Mouse (Mus musculus): Measurements from ENCODE around the gene Cops3.
A peak's percentile ranks its signal among the peaks of the same experiment; 100 is the strongest.
"Not testable (repeated sequence)": the region's sequence is repeated elsewhere in the genome, so short reads cannot be mapped to it uniquely, and the experiment has no call there.

Cops3 gene

DNA sequence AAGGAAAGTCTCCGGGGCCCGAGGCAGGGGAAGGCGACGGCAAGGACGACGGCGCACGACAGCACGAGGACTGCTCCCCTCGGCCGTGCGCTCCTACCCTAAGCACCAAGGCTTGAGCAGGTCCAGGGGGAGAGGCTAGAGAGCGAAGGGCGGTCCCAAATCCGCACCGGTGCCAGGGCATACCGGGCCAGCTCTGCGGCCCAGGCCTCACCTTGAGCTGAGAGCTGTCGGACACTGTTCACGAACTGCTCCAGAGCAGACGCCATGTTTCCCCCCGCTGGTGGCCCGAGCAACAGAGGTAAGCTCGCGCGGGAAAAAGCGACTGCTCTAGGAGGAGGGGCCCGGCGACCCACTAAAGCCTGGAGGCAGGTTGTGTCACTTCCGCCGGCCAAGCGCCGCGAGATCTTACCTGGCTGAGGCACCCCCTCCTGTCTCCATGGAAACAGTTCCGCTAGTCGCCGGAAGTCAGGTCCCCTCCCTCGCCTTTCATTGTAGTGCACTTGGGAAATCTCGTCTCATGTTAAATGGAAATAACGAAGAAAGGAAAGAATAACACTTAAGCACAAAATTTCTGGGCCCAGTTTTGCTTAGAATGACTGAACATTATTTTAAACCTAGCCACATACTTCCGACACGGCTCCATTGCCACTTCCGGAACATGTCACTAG lies at the start of gene Cops3:
Gene Cops3 (minus strand): TSS at position 380 of the 668 bp plus-strand sequence.
- DNase-seq, result peak; percentile 96

DNA sequence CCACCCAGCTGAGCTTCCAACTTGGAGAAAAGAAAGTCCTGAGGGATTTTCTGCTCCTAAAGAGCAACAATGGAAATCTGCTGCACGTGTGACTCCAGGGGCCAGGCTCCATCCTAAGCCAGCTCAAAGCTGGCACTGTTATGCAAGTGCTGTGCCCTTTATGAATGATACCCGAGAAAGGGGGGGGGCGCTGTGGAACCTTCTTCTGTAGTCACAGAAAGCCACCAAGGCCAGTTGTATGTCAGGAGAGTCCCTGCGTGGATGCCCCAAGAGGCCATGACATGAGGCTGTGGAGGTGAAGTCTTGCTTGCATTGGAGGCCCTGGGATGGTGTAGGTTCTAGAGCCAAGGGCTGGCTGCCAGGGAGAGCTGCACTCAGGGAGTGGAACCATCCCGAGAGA lies 48.5 kb upstream of the Cops3 start:
- DNase-seq, result no peak

DNA sequence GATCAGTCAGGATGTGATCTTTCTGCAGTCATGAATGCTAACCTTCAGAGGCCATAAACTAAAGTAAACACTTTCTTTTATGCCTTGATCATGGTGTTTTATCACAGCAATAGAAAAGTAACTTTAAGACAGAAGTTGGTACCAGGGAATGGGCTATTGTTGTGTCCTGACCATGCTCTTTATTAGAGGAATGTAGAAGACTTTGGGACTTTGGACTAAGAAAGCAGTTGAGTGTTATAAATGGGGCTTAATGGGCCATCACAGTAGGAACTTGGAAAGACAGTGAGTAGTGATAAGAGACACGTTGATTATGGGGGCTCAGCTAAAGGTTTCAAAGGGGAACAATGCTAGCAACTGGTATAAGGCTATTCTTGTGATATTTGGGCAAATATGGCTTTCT lies 47.3 kb upstream of the Cops3 start:
- DNase-seq, result no peak

DNA sequence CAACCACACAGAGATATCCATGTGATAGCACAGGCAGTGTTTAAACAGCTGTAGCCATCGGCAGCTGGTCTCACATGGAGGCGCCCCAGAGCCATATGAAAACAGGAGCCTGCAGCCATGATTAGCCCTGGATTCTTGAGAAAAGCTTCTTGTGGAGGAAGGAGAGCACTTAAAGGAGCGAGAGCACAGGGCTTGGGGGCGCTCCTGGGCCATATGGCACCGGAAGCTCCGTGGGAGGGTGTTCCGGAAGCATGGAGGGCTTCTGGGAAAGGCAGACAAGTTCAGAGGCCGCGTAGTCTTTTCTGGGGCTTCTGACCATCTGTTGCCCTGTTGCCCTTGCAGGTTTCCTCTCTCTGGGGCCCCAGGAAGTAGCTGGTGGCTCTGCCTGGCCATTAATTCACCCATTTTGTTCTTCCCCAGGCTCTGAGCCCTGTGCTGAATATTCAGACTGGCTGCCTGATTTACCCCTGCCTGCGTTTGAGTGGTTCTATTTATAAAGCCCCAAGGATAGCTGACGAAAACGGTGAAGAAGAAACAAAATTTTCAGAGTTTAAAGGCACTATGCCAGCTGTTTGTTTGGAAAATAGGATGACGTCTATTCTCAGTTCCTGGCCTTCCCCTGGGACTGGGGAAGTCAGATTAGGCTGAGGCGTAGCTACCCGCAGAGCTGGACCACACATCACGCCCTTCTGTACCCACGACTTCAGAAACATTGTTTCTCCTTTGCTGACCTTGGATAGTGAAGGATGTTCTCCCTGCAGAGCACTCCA lies 45.8 kb upstream of the Cops3 start:
- no peak for DNase-seq

DNA sequence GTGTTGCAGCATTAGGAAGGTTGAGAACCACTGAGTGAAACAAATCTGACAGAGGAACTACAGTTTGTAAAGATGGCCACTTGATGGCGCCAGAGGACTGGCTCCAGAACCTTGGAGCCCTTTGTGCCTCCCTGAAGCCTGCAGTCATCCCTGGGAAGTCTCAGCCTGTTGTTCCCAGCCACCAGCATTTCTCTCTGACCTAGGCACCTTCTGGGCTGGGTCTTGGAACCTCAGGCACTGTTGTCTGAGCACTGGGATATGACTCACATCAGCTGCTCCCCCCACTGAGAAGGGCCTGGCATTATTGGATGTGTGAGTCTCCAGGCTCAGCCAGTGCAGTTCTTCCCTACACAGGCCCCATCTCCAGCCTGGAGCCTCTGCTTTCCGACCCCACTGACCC lies 40.4 kb upstream of the Cops3 start:
- DNase-seq, result peak; percentile 80

DNA sequence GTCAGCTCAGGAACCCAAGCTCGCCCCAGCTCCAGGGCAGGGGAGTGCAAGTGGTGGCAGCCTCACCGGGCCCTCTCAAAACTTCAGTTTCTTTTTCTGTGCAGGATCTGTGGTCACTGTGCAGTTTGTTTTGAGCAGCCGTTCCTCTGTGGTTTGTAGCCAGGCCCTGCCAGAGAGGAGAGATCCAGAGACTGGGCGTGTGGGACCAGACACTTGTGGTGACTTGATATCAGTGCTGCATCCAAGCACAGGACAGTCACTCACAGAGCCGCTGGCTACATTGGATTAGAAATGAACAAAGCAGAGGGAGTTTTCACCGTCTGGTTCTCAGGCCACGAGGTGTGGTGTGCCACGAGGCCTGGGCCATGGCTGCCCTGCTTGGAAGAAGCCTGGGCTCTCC lies 32.5 kb upstream of the Cops3 start:
- DNase-seq, result no peak

DNA sequence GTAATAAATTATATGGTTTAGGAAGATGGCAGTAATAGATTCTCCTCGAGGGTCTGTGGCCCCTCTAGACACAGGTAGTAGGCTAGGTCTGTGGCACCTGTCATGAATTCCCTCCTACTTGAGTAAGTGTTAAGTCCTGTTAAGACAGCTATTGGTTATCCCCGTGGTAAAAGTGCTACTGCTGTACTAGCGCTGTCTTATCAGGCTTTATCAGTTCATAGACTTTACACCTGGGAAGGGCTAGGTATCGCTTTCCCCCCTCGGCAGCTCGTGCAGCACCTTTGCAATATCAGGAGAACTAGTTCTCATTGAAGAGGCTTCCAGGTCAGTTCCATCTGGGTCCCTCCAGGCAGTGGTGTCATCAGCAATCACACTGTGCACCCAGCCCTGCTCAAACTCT lies 24.7 kb upstream of the Cops3 start:
- no peak for DNase-seq

DNA sequence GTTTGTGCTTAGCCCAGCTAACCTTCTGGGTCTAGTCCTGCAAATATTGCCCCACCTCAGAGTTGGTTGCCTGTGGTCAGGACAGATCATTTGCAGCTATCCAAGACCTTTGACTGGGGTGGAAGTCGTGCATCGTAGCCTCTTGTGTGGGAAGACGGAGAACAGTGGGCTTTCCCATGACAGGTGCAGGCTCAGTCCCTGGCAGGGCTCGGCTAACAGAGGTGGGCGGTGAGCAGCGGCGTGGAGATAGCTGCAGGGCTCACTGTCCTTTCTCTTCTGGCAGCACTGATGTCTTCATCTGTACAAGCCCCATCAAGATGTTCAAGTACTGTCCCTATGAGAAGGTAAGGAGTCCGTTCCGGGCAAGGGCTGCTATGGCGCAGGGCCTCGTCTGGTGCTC lies 20.8 kb upstream of the Cops3 start:
- DNase-seq, result no peak

DNA sequence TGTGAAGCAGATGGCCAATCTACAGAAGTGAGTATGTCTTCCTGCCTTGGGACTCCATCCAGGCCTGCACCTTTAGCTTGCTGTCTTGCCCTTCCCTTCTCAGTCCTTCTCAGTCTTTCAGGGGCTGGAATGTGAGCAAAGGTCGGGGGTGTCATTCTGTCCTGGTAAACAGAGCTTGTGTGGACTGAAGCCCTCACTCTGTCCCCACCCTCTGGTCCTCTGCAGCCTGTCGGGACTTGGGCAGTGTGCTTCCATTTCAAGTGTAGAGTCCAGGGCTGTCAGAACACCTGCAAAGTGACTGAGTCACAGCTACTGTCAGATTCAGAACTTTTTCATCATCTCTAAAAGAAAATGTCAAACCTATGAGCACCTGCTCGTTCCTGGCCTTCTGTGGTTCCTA lies 13.2 kb upstream of the Cops3 start:
- no peak for DNase-seq

DNA sequence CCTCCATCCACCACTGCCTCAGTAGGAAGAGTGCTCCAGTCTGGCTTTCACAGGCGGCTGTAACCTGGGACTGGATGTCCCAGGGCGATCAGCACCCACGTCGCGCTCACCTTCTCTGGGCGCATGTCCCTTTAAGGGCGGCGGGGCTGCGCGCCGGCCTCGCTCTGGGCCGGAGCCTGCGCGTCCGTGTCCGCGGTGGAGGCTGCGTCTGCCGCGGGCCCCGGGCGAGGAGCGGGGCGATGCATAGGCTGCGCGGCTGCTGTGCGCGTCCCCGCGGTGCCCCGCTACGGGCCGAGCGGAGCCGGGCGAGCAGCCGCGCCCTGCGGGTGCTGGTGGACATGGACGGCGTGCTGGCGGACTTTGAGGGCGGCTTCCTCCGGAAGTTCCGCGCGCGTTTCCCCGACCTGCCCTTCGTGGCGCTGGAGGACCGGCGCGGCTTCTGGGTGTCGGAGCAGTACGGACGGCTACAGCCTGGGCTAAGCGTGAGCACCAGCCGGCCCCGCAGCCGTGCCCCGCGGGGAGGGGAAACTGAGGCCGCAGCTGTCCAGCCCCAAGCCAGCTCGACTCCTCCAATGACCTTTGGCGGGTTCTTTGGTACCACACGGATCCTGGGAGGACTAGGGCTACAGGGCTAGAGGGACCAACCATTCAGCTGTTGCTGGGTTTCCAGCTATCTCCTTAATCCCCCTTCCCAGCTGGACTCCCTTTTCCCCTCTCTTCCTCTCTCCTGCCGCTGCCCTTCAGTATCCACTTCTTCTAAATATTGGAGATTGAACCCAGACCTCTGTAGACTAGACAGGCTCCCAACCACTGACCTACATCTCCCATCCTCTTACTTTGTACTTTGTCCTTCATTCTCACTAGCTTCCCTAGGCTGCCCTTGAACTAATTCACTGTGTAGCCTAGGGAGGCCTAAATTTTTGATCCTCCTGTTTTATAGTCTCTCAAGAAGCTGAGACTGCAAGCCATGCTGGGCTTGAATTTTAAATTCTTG lies 8.6 kb upstream of the Cops3 start:
- peak; percentile 75 for DNase-seq

DNA sequence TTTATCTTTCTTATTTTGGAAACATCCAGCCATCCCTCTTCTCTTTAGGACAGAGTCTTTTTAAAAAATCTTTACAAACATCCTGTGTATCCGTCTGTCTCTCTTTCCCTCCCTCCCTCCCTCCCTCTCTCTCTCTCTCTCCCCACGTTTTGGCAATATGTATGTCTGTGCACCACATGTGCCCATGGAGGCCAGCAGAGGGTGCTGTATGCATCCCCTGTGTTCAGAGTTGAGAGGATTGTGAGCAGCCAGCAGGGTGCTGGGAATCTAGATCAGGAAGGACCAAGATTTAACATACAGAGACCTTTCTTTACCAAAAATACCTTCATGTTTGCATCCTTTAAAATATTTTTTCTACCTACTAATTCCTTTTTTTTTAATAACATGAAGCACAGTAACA lies 7.5 kb upstream of the Cops3 start:
- peak; percentile 72 for DNase-seq

DNA sequence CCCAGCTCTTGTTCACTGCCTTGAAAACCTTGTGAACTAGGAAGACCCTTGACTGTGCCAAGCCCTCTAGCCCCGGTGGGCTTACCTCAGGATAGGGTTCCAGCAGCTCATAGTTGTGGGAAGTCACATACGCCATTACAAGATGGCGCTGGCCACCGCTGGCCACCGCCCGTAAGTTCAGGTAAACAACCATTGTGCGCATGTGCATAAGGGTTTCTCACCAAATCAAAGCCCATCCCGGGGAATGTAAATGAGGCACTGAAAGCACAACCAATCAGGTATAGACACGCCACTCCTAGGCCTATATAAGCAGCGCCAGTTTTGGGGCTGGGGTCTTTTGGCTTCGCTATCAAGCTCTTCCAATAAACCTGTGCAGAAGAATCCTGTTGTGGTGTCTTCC lies 6.7 kb upstream of the Cops3 start:
- DNase-seq, result no peak

DNA sequence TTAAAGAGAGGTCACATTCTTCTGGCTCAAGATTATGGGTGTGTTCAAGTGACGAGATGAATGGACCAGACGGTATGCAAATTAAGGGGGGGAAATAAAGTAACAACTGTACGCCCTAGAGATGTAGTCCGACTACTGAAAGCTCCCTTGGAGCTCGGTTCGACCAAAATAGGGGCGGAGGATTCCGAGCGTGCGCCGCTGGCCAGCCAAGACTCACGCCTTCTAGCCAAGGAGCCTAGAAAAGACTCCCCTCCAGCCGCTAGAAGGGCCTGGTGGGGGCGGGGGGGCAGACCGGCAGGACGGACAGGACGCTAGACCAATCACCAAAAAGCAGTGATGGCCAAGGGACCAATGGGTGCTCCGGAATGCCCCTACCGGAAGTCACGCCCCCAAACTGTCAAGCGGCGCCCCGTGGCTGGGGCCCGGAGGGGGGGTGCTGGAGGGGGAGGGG lies 605 bp downstream of the Cops3 start, which contains the start of gene Nt5m:
Gene Nt5m (plus strand): TSS at position 440 of the 451 bp plus-strand sequence.
- DNase-seq, result peak; percentile 95

DNA sequence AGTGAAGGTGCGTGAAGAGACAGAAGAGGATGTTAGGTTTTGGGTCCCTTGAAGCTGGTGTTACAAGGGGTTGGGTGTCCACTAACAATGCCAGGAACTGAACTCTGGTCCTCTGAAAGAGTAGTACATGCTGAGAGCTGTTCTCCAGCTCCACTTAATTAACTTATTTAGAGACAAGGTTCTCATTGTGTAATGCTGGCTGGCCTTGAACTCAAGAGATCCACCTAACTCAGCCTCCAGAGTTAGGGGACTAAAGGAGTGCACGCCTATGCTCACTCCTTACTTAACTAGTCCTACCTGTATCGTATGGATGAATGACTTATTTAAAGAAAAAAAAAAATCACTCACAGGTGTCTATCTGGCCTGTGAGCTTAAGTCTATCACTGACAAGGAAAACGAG lies 1.2 kb downstream of the Cops3 start:
- DNase-seq, result no peak

DNA sequence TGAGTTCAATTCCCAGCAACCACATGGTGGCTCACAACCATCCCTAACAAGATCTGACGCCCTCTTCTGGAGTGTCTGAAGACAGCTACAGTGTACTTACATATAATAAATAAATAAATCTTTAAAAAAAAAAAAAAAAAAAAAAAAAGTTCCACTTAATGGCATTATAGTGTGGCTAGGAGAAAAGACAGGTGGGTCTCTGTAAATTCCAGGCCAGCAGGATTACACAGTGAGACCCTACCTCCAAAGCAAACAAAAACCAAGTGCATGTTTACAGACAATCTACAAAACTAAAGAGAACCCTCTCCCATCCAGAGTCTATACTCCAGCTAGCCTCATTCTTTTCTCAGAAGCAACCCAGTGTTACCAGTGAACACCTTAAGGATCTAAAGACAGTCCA lies 1.8 kb downstream of the Cops3 start:
- DNase-seq, result not testable (repeated sequence)

DNA sequence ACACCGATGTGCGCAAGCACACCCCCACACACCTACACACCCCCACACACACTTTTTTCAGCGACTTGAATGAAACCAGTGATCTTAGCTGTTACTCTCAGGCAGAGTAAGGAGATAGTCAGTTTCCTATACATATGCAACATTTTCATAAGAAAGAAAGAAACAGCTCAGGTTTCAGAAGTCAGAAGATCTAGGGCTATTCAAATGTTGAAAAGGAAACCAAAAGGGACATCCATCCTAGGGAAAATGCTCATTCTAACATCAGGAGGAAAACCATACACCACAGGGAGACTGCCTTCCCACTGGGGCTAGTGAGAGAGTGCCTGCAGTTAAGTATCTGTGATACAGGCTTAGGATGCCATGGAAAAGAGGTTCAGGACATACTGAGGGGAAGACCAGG lies 18.0 kb downstream of the Cops3 start:
- no peak for DNase-seq

DNA sequence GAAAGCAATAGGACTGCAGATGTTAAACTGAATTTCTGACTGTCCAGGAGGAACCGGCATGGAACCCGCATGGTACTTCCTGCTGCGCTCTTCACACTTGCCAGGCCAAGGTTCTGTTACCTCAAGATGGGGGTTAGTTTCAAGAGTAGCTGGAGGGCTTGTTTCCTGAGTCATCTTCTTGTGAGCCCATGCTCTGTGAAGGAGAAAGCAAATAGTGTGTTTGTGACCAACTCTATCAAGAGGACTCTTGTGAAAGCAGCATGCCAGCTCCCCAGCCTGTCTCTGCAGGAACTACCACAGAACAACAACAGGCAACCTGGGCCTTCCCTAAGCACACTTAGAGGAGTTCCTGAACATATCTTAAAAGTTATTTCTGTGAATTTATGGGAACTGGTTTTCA lies 21.7 kb downstream of the Cops3 start:
- DNase-seq, result no peak

DNA sequence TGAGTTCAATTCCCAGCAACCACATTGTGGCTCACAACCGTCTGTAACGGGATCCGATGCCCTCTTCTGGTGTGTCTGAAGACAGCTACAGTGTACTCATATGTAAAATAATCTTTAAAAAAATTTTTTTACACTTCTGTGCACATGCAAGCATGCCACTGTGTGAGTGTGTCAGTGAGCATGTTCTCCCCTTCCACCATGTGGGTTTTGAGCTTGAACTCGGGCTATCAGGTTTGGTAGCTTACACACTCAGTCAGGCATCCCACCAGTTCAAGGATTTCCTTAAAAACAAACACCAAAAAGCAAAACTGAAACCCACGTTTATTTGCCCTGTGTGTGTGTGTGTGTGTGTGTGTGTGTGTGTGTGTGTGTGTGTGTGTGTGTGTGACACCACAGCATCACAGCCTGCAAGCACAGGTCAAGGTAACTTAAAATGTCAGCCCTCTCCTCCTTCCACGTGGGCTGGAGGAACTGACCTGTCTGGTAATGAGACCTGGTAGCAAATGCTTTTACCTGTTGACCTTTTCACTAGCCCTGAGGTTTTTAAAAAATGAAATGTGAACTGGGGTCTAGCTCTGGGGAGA lies 24.1 kb downstream of the Cops3 start:
- no peak for DNase-seq

DNA sequence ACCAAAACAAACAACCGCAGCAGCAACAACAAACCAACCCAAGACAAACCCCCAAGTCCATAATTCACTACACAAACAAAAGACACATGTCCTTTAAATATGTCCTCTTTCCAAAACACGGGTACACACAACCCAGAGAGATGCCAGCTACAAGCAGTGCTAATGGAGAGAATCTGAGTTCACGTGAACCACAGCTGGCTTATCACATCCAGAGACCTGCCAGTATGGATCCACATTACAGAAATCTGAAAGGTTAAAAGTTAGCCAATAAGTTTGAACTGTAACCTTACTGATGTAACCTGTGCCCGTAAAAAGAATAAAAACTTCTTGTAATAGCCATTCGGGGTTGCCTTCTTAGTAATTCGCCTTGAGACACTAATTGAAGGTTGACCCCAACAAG lies 24.7 kb downstream of the Cops3 start:
- DNase-seq, result no peak

DNA sequence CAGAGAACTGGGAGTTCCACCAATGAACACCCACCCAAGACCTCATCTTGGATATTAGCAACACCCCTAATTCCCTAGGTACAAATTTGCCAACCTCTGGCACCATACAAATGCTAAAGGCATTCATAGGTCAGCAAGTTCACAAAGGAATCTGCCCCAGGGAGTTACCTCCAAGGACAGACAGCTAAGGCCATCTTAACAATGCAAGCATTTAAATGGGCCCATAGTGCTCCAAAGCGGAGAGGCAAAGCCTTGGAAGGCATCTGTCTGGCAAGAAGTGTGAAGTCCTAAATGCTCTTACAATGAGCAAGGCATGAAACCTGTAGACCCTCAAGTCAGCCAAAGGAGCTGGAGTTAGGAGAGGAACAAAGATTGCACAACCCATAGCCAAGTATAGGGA lies 25.3 kb downstream of the Cops3 start:
- DNase-seq, result no peak

DNA sequence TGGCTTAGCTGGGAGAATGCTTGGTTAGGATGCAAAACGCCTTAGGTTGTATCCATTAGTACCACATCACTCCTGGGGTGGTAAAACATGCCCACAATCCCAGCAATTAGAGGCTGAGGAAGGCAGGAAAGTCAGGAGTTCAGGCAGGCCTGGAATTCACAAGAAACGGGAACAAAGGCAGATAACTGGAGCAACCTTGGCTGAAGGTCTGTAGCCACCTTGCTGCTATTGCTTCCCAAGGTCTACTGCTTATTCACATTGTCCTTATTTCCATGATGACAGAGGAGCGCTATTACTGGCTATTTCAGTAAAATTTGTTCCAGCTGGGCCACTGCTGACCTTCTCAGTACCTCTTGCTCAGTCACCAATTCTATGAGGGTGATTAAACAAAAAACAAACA lies 26.4 kb downstream of the Cops3 start:
- no peak for DNase-seq

DNA sequence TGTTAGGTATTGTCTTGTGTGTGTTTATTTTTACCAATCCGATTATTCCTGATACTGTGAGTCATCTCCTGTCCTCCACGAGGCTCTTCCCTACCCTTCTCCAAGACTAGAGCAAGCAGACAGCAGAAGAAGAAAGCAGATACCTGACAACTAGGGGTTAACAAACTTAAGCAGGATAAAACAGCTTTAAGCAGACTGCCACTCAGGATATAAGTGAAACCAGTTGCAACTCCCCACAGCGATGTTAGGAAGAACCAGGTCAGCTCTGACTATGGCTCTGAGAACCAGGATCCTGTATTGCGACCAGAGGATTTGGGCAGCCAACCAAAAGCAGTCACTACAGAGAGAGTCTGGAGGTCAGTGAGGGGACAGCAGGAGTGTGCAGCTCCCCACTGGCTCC lies 28.4 kb downstream of the Cops3 start:
- no peak for DNase-seq

Data from cerebellum, adult 9-10 months (tissue).